Mouse (Mus musculus): Measurements from ENCODE around the gene Ildr1. TPM values are rescaled to one million over a fixed set of nuclear protein-coding genes. Genes with fewer than 3 reads are reported as not detected.
A peak's percentile ranks its signal among the peaks of the same experiment; 100 is the strongest.

Gene Ildr1
- total RNA-seq, 2 experiments from 2014 or later, result 1.1 TPM; not detected in 1

- no peak for ATAC-seq (replicated peaks; ENCODE audit: low FRiP score, low TSS enrichment, poor library complexity, severe bottlenecking)
Observed at GRCm38 (mm10) chr16:36694798-36695290, 1.1 kb downstream of the Ildr1 start.

GRCm38 (mm10) chr16:36697331-36697730 lies 3.6 kb downstream of the Ildr1 start:
- ATAC-seq (replicated peaks; ENCODE audit: low FRiP score, low TSS enrichment, poor library complexity, severe bottlenecking), result no peak

- ATAC-seq (replicated peaks; ENCODE audit: low FRiP score, low TSS enrichment, poor library complexity, severe bottlenecking), result no peak
Observed at GRCm38 (mm10) chr16:36700484-36700883, 6.7 kb downstream of the Ildr1 start.

- no peak for ATAC-seq (replicated peaks; ENCODE audit: low FRiP score, low TSS enrichment, poor library complexity, severe bottlenecking)
Observed at GRCm38 (mm10) chr16:36707702-36708423, 14.1 kb downstream of the Ildr1 start.

GRCm38 (mm10) chr16:36708751-36709150 lies 15.0 kb downstream of the Ildr1 start:
- no peak for ATAC-seq (replicated peaks; ENCODE audit: low FRiP score, low TSS enrichment, poor library complexity, severe bottlenecking)

- no peak for ATAC-seq (replicated peaks; ENCODE audit: low FRiP score, low TSS enrichment, poor library complexity, severe bottlenecking)
Observed at GRCm38 (mm10) chr16:36709405-36709804, 15.6 kb downstream of the Ildr1 start.

- no peak for ATAC-seq (replicated peaks; ENCODE audit: low FRiP score, low TSS enrichment, poor library complexity, severe bottlenecking)
Observed at GRCm38 (mm10) chr16:36710794-36711193, 17.0 kb downstream of the Ildr1 start.

- no peak for ATAC-seq (replicated peaks; ENCODE audit: low FRiP score, low TSS enrichment, poor library complexity, severe bottlenecking)
Observed at GRCm38 (mm10) chr16:36711760-36712159, 18.0 kb downstream of the Ildr1 start.

GRCm38 (mm10) chr16:36717481-36717880 lies 23.7 kb downstream of the Ildr1 start:
- ATAC-seq (replicated peaks; ENCODE audit: low FRiP score, low TSS enrichment, poor library complexity, severe bottlenecking), result no peak

- ATAC-seq (replicated peaks; ENCODE audit: low FRiP score, low TSS enrichment, poor library complexity, severe bottlenecking), result no peak
Observed at GRCm38 (mm10) chr16:36718637-36719036, 24.9 kb downstream of the Ildr1 start.

GRCm38 (mm10) chr16:36720194-36721055 lies 26.6 kb downstream of the Ildr1 start:
- ATAC-seq (replicated peaks; ENCODE audit: low FRiP score, low TSS enrichment, poor library complexity, severe bottlenecking), result peak; percentile 85

GRCm38 (mm10) chr16:36722739-36723138 lies 29.0 kb downstream of the Ildr1 start:
- no peak for ATAC-seq (replicated peaks; ENCODE audit: low FRiP score, low TSS enrichment, poor library complexity, severe bottlenecking)

GRCm38 (mm10) chr16:36723880-36724443 lies 30.2 kb downstream of the Ildr1 start:
- ATAC-seq (replicated peaks; ENCODE audit: low FRiP score, low TSS enrichment, poor library complexity, severe bottlenecking), result no peak

GRCm38 (mm10) chr16:36728959-36729358 lies 35.2 kb downstream of the Ildr1 start:
- no peak for ATAC-seq (replicated peaks; ENCODE audit: low FRiP score, low TSS enrichment, poor library complexity, severe bottlenecking)

GRCm38 (mm10) chr16:36732572-36732971 lies 38.8 kb downstream of the Ildr1 start:
- ATAC-seq (replicated peaks; ENCODE audit: low FRiP score, low TSS enrichment, poor library complexity, severe bottlenecking), result no peak

- no peak for ATAC-seq (replicated peaks; ENCODE audit: low FRiP score, low TSS enrichment, poor library complexity, severe bottlenecking)
Observed at GRCm38 (mm10) chr16:36733827-36734226, 40.0 kb downstream of the Ildr1 start.

GRCm38 (mm10) chr16:36735421-36735820 lies 41.6 kb downstream of the Ildr1 start:
- no peak for ATAC-seq (replicated peaks; ENCODE audit: low FRiP score, low TSS enrichment, poor library complexity, severe bottlenecking)

- ATAC-seq (replicated peaks; ENCODE audit: low FRiP score, low TSS enrichment, poor library complexity, severe bottlenecking), result no peak
Observed at GRCm38 (mm10) chr16:36739404-36739930, 45.7 kb downstream of the Ildr1 start.

GRCm38 (mm10) chr16:36743580-36743979 lies 49.8 kb downstream of the Ildr1 start:
- ATAC-seq (replicated peaks; ENCODE audit: low FRiP score, low TSS enrichment, poor library complexity, severe bottlenecking), result no peak

GRCm38 (mm10) chr16:36747068-36747467 lies 53.3 kb downstream of the Ildr1 start:
- ATAC-seq (replicated peaks; ENCODE audit: low FRiP score, low TSS enrichment, poor library complexity, severe bottlenecking), result no peak

Data from megakaryocyte-erythroid progenitor cell, adult 5-6 weeks (primary cell).